Mouse (Mus musculus): ENCODE measurements at regions not wholly inside any gene's neighbourhood (a gene's known extent, or its start where the extent isn't known, plus 50 kb on each side); places are given as distances from the start of the nearest gene placed in this dataset.
A peak's percentile ranks its signal among the peaks of the same experiment; 100 is the strongest.

DNA sequence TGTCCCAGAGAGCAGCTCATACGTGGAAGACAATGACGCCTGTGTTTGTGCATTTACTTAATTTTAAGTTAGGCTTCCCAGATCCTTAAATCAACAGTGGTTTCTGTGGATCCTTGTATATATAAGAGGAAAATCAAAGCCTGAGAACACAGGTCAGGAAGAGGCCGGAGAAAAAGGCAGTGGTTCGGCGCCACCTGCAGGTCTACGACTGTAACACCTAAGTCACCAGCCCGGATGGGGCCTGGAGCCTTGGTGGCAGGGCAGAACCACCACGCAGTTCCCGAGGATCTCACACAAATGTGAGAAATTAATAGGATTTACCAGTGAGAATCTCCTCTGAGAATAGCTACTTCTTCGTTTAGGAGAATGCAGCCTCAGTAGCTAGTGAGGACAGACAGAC lies 62.9 kb upstream of the Zdhhc25 start:
- Histone ChIP-seq H3K4me1 (no peaks in the 10 kb centered on the region), H3K4me3 (no peak overlapping the region), H3K27me3 (ENCODE audit: low read depth, poor library complexity, severe bottlenecking) (no peaks in the 10 kb centered on the region), H3K36me3 (no peaks in the 10 kb centered on the region), H3K27ac (no peak overlapping the region), H3K9me3 (replicated peaks) (no peaks in the 10 kb centered on the region)
- peak; percentile 55 for DNase-seq (ENCODE audit: low spot score)
- WGBS, result 22% methylated on average over 10 of the region's 10 CpGs

DNA sequence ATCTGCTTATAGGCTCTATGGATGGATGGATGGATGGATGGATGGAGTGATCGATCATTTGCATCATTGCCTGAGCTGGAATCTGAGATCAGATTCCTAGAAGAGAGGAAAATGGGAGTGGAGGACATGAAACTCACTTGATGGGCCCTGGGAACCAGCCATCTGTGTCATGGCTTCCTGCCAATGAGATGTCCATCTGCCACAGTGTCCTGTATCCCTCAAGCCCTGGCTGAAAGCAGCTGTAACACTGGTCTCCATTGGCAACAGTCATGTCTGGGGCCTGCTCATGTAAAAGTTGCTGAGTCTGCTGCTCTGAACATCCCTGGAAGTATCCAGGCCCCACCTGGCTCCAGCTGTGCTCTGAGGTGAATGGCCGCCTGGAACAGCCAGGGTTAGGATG lies 57.5 kb upstream of the Zdhhc25 start:
- Histone ChIP-seq H3K36me3 (no peaks in the 10 kb centered on the region), H3K4me3 (no peak overlapping the region), H3K27ac (no peak overlapping the region), H3K4me1 (no peaks in the 10 kb centered on the region), H3K9me3 (replicated peaks) (no peaks in the 10 kb centered on the region), H3K27me3 (ENCODE audit: low read depth, poor library complexity, severe bottlenecking) (no peaks in the 10 kb centered on the region)
- DNase-seq (ENCODE audit: low spot score), result no peak
- WGBS, result 79% methylated on average over 2 of the region's 2 CpGs

DNA sequence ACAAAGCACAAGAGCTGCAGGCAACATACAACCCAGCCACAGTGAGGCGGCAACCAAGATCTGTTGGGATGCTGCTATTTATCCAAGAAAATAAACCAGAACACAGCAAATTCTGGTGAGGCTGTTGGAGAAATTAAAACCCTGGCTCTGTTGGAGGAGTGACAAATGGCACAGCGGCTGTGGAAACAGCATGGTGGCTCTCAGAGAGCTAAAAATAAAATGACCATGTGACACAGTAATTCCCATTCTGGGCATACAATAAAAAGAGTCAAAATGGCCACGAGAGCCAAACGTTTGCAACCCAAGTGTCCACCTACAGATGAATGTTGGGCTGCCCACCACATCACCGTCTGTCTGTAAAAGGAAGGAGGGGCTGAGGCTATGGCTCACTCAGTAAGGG lies 55.9 kb upstream of the Zdhhc25 start:
- H3K4me1 ChIP-seq, result no peaks in the 10 kb centered on the region
- WGBS, result 87% methylated on average over 5 of the region's 5 CpGs
- no peak overlapping the region for H3K27ac ChIP-seq
- H3K9me3 ChIP-seq (replicated peaks), result no peaks in the 10 kb centered on the region
- no peak overlapping the region for H3K4me3 ChIP-seq
- H3K36me3 ChIP-seq, result no peaks in the 10 kb centered on the region
- H3K27me3 ChIP-seq (ENCODE audit: low read depth, poor library complexity, severe bottlenecking), result no peaks in the 10 kb centered on the region
- DNase-seq (ENCODE audit: low spot score), result no peak

DNA sequence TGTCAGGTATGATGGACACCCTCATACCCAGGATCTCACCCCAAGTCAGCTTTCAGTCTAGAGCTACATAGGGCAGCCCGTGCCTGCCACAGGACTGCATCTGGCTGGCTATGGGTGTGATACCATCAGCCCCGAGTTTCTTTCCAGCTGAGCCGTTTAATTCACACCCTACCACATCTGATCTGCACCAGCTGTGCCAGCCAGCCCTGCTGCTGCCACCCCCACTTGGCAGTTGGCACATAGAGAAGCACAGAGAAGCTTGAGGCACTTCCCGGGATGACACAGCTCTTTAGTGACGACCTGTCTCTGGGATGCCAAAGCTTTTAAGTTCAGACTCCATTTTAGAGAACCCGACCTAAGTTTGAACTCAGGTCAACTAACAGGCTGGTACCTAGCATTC lies 51.8 kb upstream of the Zdhhc25 start:
- Histone ChIP-seq H3K4me1 (no peaks in the 10 kb centered on the region), H3K9me3 (replicated peaks) (no peaks in the 10 kb centered on the region), H3K4me3 (no peak overlapping the region), H3K27me3 (ENCODE audit: low read depth, poor library complexity, severe bottlenecking) (no peaks in the 10 kb centered on the region), H3K36me3 (no peaks in the 10 kb centered on the region), H3K27ac (no peak overlapping the region)
- 66% methylated on average over 6 of the region's 6 CpGs for WGBS
- no peak for DNase-seq (ENCODE audit: low spot score)

Measured in limb, embryonic 10.5 days (tissue).